In genomic region chr19:45656810-45657595, GRCm38 (mm10) we compare ENCODE assay signal across 11 mouse cellular contexts. TPM values are rescaled to one million over a fixed set of nuclear protein-coding genes. Genes with fewer than 3 reads are reported as not detected.
DNase-seq lines count a peak whose midpoint lies in the region; ATAC-seq and TF ChIP-seq lines count a peak whose summit lies in the region.
"Had no signal": no experiment of that assay in that cellular context is flagged by ENCODE, and none has a peak within 500 bp of the region (broad histone marks: within the 10 kb centered on the region; RNA-seq: fewer than 3 reads in every experiment).

No protein-coding gene starts in this region.

- no peak overlapping the region for H3K9ac ChIP-seq in limb, embryonic 13.5 days
- peak overlapping the region; percentile 53 for H3K9ac ChIP-seq in liver, embryonic 14.5 days (replicated peaks)

- no peak overlapping the region for H3K4me3 ChIP-seq in limb, embryonic 13.5 days
- no peak overlapping the region for H3K4me3 ChIP-seq in limb, embryonic 10.5 days
- no peak overlapping the region for H3K4me3 ChIP-seq in brown adipose tissue, adult 24 weeks (ENCODE audit: insufficient read depth, low read depth, low read length)
- peak overlapping the region in 1 of 2 experiments; percentile 3; a peak in 1 of 4 replicates for H3K4me3 ChIP-seq in liver, embryonic 14.5 days (ENCODE audit: insufficient read depth in 1 of 2, low read depth in 2 of 2, low read length in 2 of 2)
- H3K4me3 ChIP-seq: megakaryocyte, embryonic 14.5 days had no signal

- intact Hi-C loops in heart, postnatal 36 days (cut with DNase I) = no loop called here

- H3K9me3 ChIP-seq in limb, embryonic 13.5 days = no peaks in the 10 kb centered on the region
- no peaks in the 10 kb centered on the region for H3K9me3 ChIP-seq in limb, embryonic 10.5 days (replicated peaks)
- no peaks in the 10 kb centered on the region for H3K9me3 ChIP-seq in liver, embryonic 14.5 days (ENCODE audit: control insufficient read depth, low read length)
- H3K9me3 ChIP-seq: megakaryocyte, embryonic 14.5 days had no signal

- peak overlapping the region; percentile 9; the same call in 1 of the 2 replicates for H3K4me2 ChIP-seq in limb, embryonic 13.5 days (replicated peaks)
- peak overlapping the region; percentile 66 for H3K4me2 ChIP-seq in liver, embryonic 14.5 days (ENCODE audit: low read depth)

- no peak overlapping the region for H3K27ac ChIP-seq in limb, embryonic 13.5 days
- H3K27ac ChIP-seq in limb, embryonic 10.5 days = no peak overlapping the region
- H3K27ac ChIP-seq in brown adipose tissue, adult 24 weeks (replicated peaks; ENCODE audit: low read depth, low read length) = peak overlapping the region; percentile 10; the same call in 1 of the 2 replicates
- H3K27ac ChIP-seq in liver, embryonic 14.5 days = peak overlapping the region; percentile 70

- 52% methylated on average over 8 of the region's 8 CpGs for WGBS in limb, embryonic 13.5 days
- WGBS in limb, embryonic 10.5 days = 81% methylated on average over 8 of the region's 8 CpGs
- 37% methylated on average over 8 of the region's 8 CpGs for WGBS in liver, embryonic 14.5 days (ENCODE audit: insufficient replicate concordance)

- no peaks in the 10 kb centered on the region for H3K27me3 ChIP-seq in limb, embryonic 13.5 days
- H3K27me3 ChIP-seq in limb, embryonic 10.5 days (ENCODE audit: low read depth, poor library complexity, severe bottlenecking) = no peaks in the 10 kb centered on the region
- H3K27me3 ChIP-seq in liver, embryonic 14.5 days (ENCODE audit: control insufficient read depth, insufficient read depth, low read length) = no peaks in the 10 kb centered on the region
- H3K27me3 ChIP-seq: megakaryocyte, embryonic 14.5 days; Patski had no signal

- 0 out of 2 replicates have a peak, but pooled peaks have one; percentile 3 for TF ChIP-seq EP300 in liver, embryonic 14.5 days (IDR thresholded peaks at IDR 0.05; ENCODE audit: low read depth)

- H3K36me3 ChIP-seq in limb, embryonic 13.5 days = no peaks in the 10 kb centered on the region
- no peaks in the 10 kb centered on the region for H3K36me3 ChIP-seq in limb, embryonic 10.5 days
- no peaks in the 10 kb centered on the region for H3K36me3 ChIP-seq in liver, embryonic 14.5 days (replicated peaks; ENCODE audit: control insufficient read depth, insufficient read depth, low read depth)

- peak; percentile 80 for DNase-seq in heart, adult 11 months
- DNase-seq in heart, postnatal 36 days = no peak
- DNase-seq in limb, embryonic 10.5 days (ENCODE audit: low spot score) = no peak
- DNase-seq in liver, embryonic 14.5 days (ENCODE audit: low read depth in 3 of 3, low spot score in 3 of 3) = peak in 1 of 3 experiments; percentile 48
- DNase-seq in lung, postnatal 25 days (ENCODE audit: low spot score) = no peak
- DNase-seq in cerebellum, postnatal 36 days = no peak
- DNase-seq: thymus, postnatal 36 days had no signal

- no peak for ATAC-seq in limb, embryonic 13.5 days (ENCODE audit: low FRiP score, low read depth)
- ATAC-seq in liver, embryonic 14.5 days (ENCODE audit: insufficient read depth) = no peak
- ATAC-seq: Patski had no signal

- H3K4me1 ChIP-seq in limb, embryonic 13.5 days = peaks cover 69% of the 10 kb centered on the region
- peaks cover 70% of the 10 kb centered on the region for H3K4me1 ChIP-seq in limb, embryonic 10.5 days
- H3K4me1 ChIP-seq in brown adipose tissue, adult 24 weeks (ENCODE audit: control insufficient read depth, insufficient read depth, insufficient read length, low read length) = peaks cover 19% of the 10 kb centered on the region
- peaks cover 31 to 41% of the 10 kb centered on the region in 2 experiments for H3K4me1 ChIP-seq in liver, embryonic 14.5 days (replicated peaks; ENCODE audit: control insufficient read depth in 2 of 2, insufficient read depth in 2 of 2, low read length in 1 of 2)

- no peak for TF ChIP-seq CTCF in liver, embryonic 14.5 days (IDR thresholded peaks at IDR 0.05; ENCODE audit: low read depth)

RNA-seq across cellular contexts. Expression of gene Fbxw4, which starts 3.1 kb away (rescaled TPM):
- total RNA-seq in heart, postnatal 36 days (2021) = 10 to 100 TPM; 28.1 to 29.4 TPM
- polyA plus RNA-seq in limb, embryonic 13.5 days (2015; fragmentation: Nextera tagmentation; extraction: Ambion mirVana) = 4.5 and 5.6 TPM in 2 replicates
- 3.9 and 5.3 TPM in 2 replicates for polyA plus RNA-seq in limb, embryonic 10.5 days (2016; fragmentation: Nextera tagmentation; extraction: Ambion mirVana)
- polyA plus RNA-seq in brown adipose tissue, adult 24 weeks (2012; ENCODE audit: insufficient read depth, insufficient read length, missing spikeins) = 32.7 and 59.3 TPM in 2 replicates
- 14.5 and 18.9 TPM in 2 replicates for polyA plus RNA-seq in liver, embryonic 14.5 days (2012; rRNA removed)
- 2.5 and 3.1 TPM in 2 replicates for polyA plus RNA-seq in liver, embryonic 14.5 days (2014; fragmentation: Nextera tagmentation; extraction: Ambion mirVana)

Comparison
In these comparisons a context has a peak if more than half of its experiments do, and no peak if none do; other contexts are left out.
1. H3K27ac ChIP-seq: peak in brown adipose tissue, adult 24 weeks (single experiment) and liver, embryonic 14.5 days (single experiment); none in limb, embryonic 13.5 days (single experiment) and limb, embryonic 10.5 days (single experiment).